Mouse (Mus musculus): ENCODE data around the gene Rhbdl2. TPM values are rescaled to one million over a fixed set of nuclear protein-coding genes. Genes with fewer than 3 reads are reported as not detected.

Rhbdl2 gene
- 19.0 TPM for polyA plus RNA-seq (2021)

GRCm38 (mm10) chr4:123787191-123787985, at the start of gene Rhbdl2:
Gene Rhbdl2, plus strand, starts transcription at chr4:123787874.
- DNase-seq (ENCODE audit: low read depth, low spot score) = peak; percentile 62
- in situ Hi-C loops (cut with MboI; ENCODE audit: low pct_unique_long_range_greater_than_20kb) = no loop called here
- H3K27me3 ChIP-seq = no peaks in the 10 kb centered on the region
- no peak for TF ChIP-seq CTCF (IDR thresholded peaks at IDR 0.05)
- CTCF ChIA-PET = interaction anchor here (1.5 kb wide), 1 partner anchor 29 kb away, joined by 5 read pairs; no protein-coding TSS in a partner anchor
- peak; percentile 83 for ATAC-seq
- POLR2A ChIA-PET = no interaction called here

- ChIA-PET CTCF (no interaction called here), POLR2A (no interaction called here)
- ATAC-seq (no peak), DNase-seq (ENCODE audit: low read depth, low spot score) (no peak)
- no peaks in the 10 kb centered on the region for H3K27me3 ChIP-seq
- no peak for TF ChIP-seq CTCF (IDR thresholded peaks at IDR 0.05)
- in situ Hi-C loops (cut with MboI; ENCODE audit: low pct_unique_long_range_greater_than_20kb) = no loop called here
Observed at GRCm38 (mm10) chr4:123738708-123739107, 49.0 kb upstream of the Rhbdl2 start.

GRCm38 (mm10) chr4:123742891-123743290, 44.8 kb upstream of the Rhbdl2 start:
- DNase-seq (ENCODE audit: low read depth, low spot score) = no peak
- in situ Hi-C loops (cut with MboI; ENCODE audit: low pct_unique_long_range_greater_than_20kb) = no loop called here
- H3K27me3 ChIP-seq = no peaks in the 10 kb centered on the region
- TF ChIP-seq CTCF (IDR thresholded peaks at IDR 0.05) = no peak
- ChIA-PET POLR2A (no interaction called here), CTCF (no interaction called here)
- no peak for ATAC-seq

- in situ Hi-C loops (cut with MboI; ENCODE audit: low pct_unique_long_range_greater_than_20kb) = no loop called here
- POLR2A ChIA-PET = interaction anchor here (0.7 kb wide), 1 partner anchor 13 kb away, joined by 4 read pairs; no protein-coding TSS in a partner anchor
- no peak for TF ChIP-seq CTCF (IDR thresholded peaks at IDR 0.05)
- ATAC-seq = no peak
- H3K27me3 ChIP-seq = no peaks in the 10 kb centered on the region
- DNase-seq (ENCODE audit: low read depth, low spot score) = no peak
- CTCF ChIA-PET = interaction anchor here (1.1 kb wide), 2 partner anchors 13 to 76 kb away, joined by 3 read pairs; no protein-coding TSS in a partner anchor
Observed at GRCm38 (mm10) chr4:123745221-123745775, 42.4 kb upstream of the Rhbdl2 start.

GRCm38 (mm10) chr4:123748726-123749415, 38.8 kb upstream of the Rhbdl2 start:
- no peak for TF ChIP-seq CTCF (IDR thresholded peaks at IDR 0.05)
- ChIA-PET CTCF (no interaction called here), POLR2A (no interaction called here)
- no peaks in the 10 kb centered on the region for H3K27me3 ChIP-seq
- ATAC-seq (no peak), DNase-seq (ENCODE audit: low read depth, low spot score) (no peak)
- in situ Hi-C loops (cut with MboI; ENCODE audit: low pct_unique_long_range_greater_than_20kb) = no loop called here

- no peaks in the 10 kb centered on the region for H3K27me3 ChIP-seq
- CTCF ChIA-PET = no interaction called here
- in situ Hi-C loops (cut with MboI; ENCODE audit: low pct_unique_long_range_greater_than_20kb) = no loop called here
- DNase-seq (ENCODE audit: low read depth, low spot score) (no peak), ATAC-seq (peak; percentile 37)
- POLR2A ChIA-PET = no interaction called here
- no peak for TF ChIP-seq CTCF (IDR thresholded peaks at IDR 0.05)
Observed at GRCm38 (mm10) chr4:123749484-123750130, 38.1 kb upstream of the Rhbdl2 start.

GRCm38 (mm10) chr4:123750152-123750651, 37.5 kb upstream of the Rhbdl2 start, which contains the start of gene Akirin1:
Gene Akirin1, minus strand, starts transcription at chr4:123750345.
- POLR2A ChIA-PET = no interaction called here
- in situ Hi-C loops (cut with MboI; ENCODE audit: low pct_unique_long_range_greater_than_20kb) = no loop called here

GRCm38 (mm10) chr4:123750707-123751312, 36.9 kb upstream of the Rhbdl2 start:
- no peak for ATAC-seq
- DNase-seq (ENCODE audit: low read depth, low spot score) = no peak
- no peak for TF ChIP-seq CTCF (IDR thresholded peaks at IDR 0.05)
- H3K27me3 ChIP-seq = no peaks in the 10 kb centered on the region
- ChIA-PET POLR2A (no interaction called here), CTCF (no interaction called here)
- in situ Hi-C loops (cut with MboI; ENCODE audit: low pct_unique_long_range_greater_than_20kb) = no loop called here

More at GRCm38 (mm10) chr4:123750152-123750651, 37.5 kb upstream of the Rhbdl2 start, which contains the start of gene Akirin1:
- TF ChIP-seq CTCF (IDR thresholded peaks at IDR 0.05) = peak; percentile 57
- ATAC-seq (peak; percentile 95), DNase-seq (ENCODE audit: low read depth, low spot score) (peak; percentile 55)
- CTCF ChIA-PET = no interaction called here
- no peaks in the 10 kb centered on the region for H3K27me3 ChIP-seq

GRCm38 (mm10) chr4:123758306-123758705, 29.4 kb upstream of the Rhbdl2 start:
- CTCF ChIA-PET = interaction anchor here (0.8 to 2.1 kb wide), 21 partner anchors 10 to 169 kb away, joined by 3 to 11 read pairs (median 3); partner anchors contain the start of gene Rhbdl2
- no peaks in the 10 kb centered on the region for H3K27me3 ChIP-seq
- DNase-seq (ENCODE audit: low read depth, low spot score) (peak; percentile 39), ATAC-seq (peak; percentile 83)
- POLR2A ChIA-PET = interaction anchor here (0.6 kb wide), 1 partner anchor 11 kb away, joined by 3 read pairs; no protein-coding TSS in a partner anchor
- in situ Hi-C loops (cut with MboI; ENCODE audit: low pct_unique_long_range_greater_than_20kb) = no loop called here
- peak; percentile 84 for TF ChIP-seq CTCF (IDR thresholded peaks at IDR 0.05)

- ATAC-seq (no peak), DNase-seq (ENCODE audit: low read depth, low spot score) (no peak)
- in situ Hi-C loops (cut with MboI; ENCODE audit: low pct_unique_long_range_greater_than_20kb) = loop anchor here (5.0 kb wide), 2 partner anchors 67 to 112 kb away; no protein-coding TSS in a partner anchor
- CTCF ChIA-PET = no interaction called here
- no peak for TF ChIP-seq CTCF (IDR thresholded peaks at IDR 0.05)
- no peaks in the 10 kb centered on the region for H3K27me3 ChIP-seq
- POLR2A ChIA-PET = no interaction called here
Observed at GRCm38 (mm10) chr4:123765071-123765470, 22.6 kb upstream of the Rhbdl2 start.
